Mouse (Mus musculus) brain, embryonic 14.5 days (tissue): ENCODE data around the gene Fcrlb. TPM values are rescaled to one million over a fixed set of nuclear protein-coding genes. Genes with fewer than 3 reads are reported as not detected.

Experiments
- DNase-seq: peaks from one replicate; pipeline ENCODE4 v3.0.0-alpha.2; 2011; ENCODE audit warnings: low read depth
- CTCF ChIP-seq: fragments of 200-500 bp; IDR thresholded peaks from 2 replicates; pipeline ENCODE4 v1.5.1; 2012; ENCODE audit warnings: inconsistent platforms, mild to moderate bottlenecking, moderate library complexity, borderline replicate concordance; ENCODE audit not compliant: insufficient read depth, insufficient read length; ENCODE audit errors: extremely low read depth
- POLR2A ChIP-seq: fragments of 200-500 bp; IDR thresholded peaks from 2 replicates; pipeline ENCODE4 v1.6.1; 2012; ENCODE audit warnings: mild to moderate bottlenecking, inconsistent platforms, borderline replicate concordance; ENCODE audit not compliant: poor library complexity, insufficient read depth, insufficient read length, severe bottlenecking; ENCODE audit errors: extremely low read depth
- polyA plus RNA-seq: library from polyadenylated mRNA; depleted of rRNA; stranded (reverse); fragments of >200 nt; gene quantifications from 2 replicates; pipeline ENCODE4 v1.2.3, GENCODE M21; 2012

The Fcrlb gene
- polyA plus RNA-seq, 1 experiment = 0.44 TPM

- no peak for TF ChIP-seq CTCF
- no peak for TF ChIP-seq POLR2A
These were observed 16.5 kb upstream of the Fcrlb start for GRCm38 (mm10) chr1:170929245-170929644.

GRCm38 (mm10) chr1:170928467-170928866 lies 15.7 kb upstream of the Fcrlb start:
- TF ChIP-seq CTCF (no peak), POLR2A (no peak)
- no peak for DNase-seq

More at GRCm38 (mm10) chr1:170929245-170929644, 16.5 kb upstream of the Fcrlb start:
- DNase-seq = no peak

DNA sequence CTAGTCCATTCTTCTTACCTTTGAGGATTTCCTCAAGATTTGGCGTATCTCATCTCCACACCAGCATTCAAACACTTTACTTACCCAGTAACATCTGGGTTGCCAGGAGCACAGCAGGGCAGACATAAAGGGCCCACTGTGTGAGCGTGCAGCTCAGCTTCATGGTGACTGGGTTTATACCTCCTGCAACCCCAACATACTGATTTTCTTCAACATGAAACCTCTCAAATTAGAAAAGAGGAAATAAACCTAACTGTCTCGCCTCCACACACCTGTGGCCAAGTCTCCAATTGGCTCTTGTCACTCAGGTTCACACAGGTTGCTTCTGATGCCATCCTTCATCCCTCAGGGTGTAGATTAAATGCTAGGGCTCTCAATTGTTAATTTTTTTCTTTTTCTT lies 14.6 kb upstream of the Fcrlb start, which contains the start of gene Fcrla:
TSS of gene Fcrla (minus strand) at position 206 of the 400 bp plus-strand sequence.
- no peak for DNase-seq
- TF ChIP-seq CTCF (no peak), POLR2A (no peak)

- DNase-seq = no peak
- no peak for TF ChIP-seq POLR2A
- no peak for TF ChIP-seq CTCF
These were observed 14.2 kb upstream of the Fcrlb start for GRCm38 (mm10) chr1:170926941-170927340.

GRCm38 (mm10) chr1:170924485-170924884 lies 11.7 kb upstream of the Fcrlb start:
- TF ChIP-seq CTCF (no peak), POLR2A (no peak)
- DNase-seq = no peak

DNA sequence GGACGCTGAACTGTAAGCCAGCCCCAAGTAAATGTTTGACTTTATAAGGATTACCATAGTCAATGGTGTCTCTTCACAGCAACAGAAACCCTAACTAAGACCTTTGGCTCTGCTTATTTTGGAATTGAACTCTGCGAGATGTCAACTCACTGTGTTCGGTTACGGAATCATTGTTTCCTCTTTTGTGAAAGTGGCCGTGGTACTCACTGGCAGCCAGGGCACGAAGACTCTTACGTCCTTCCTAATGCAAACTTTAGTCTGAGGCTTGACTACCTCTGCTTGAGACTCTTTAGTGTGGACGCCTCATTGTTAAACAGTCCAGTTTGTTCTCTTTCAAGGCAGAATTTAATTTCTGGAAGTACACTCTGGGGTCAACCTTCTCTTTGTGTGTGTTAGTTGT lies 6.6 kb upstream of the Fcrlb start:
- DNase-seq = no peak
- TF ChIP-seq CTCF = no peak
- TF ChIP-seq POLR2A = no peak

GRCm38 (mm10) chr1:170915657-170916056 lies 2.9 kb upstream of the Fcrlb start:
- no peak for DNase-seq
- TF ChIP-seq CTCF (no peak), POLR2A (no peak)

DNA sequence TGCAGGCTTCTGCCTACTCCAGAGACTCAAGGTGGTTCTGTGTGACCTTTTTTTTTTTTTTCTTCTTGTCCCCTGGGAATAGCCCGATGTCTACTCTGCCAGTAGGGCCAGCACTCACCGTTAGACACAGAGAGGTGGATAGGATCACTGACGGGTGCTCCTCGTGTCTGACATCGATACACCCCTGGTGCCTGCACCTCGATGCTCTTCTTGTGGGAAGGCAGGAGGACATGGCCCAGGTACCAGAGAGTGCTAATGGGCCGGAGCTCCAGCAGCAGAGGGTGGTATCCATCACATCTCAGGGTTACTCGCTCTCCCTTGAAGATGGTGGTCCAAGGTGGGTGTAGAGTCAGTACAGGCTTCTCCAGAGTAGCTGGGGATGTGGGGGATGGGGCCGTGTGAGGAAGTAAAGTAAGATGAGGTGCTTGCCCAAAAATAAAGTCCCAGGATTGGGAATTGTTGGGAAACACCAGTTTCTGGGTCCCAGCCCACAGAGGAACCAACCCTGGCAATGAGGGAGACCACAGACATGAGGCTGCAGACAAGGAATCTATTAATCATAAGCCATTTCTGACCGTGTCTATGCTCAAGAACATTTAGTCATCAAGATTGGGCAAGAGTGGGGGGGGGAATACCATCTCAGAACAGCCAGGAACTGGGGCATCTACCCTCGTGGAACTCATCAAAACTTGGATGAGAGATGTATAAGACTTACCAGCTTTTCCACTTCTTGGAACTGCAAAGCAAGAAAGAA lies 657 bp downstream of the Fcrlb start:
- TF ChIP-seq POLR2A (no peak), CTCF (no peak)
- no peak for DNase-seq

GRCm38 (mm10) chr1:170908341-170908740 lies 4.4 kb downstream of the Fcrlb start:
- TF ChIP-seq POLR2A (no peak), CTCF (no peak)
- peak; percentile 29 for DNase-seq

GRCm38 (mm10) chr1:170907456-170908191 lies 5.1 kb downstream of the Fcrlb start:
- peak; percentile 71 for DNase-seq
- TF ChIP-seq CTCF = no peak
- TF ChIP-seq POLR2A = no peak

DNA sequence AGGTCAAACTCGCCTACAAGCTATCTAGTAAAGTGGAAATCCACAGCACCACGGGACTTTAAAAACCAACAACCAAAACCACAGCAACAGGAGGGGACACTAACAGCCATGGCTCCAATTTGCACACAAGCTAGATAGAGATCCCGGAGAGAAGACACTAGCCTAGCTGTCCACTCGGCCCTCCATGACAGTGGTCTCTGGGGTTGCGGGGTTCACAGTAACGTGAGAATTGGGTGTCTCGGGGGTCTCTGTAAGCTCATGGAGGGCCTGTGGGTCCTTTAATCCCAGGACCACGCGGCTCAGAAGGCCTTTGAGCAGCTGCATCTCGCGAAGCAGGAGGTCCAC lies 5.7 kb downstream of the Fcrlb start:
- TF ChIP-seq POLR2A = no peak
- TF ChIP-seq CTCF = no peak
- peak; percentile 5 for DNase-seq
